Mouse (Mus musculus) brown adipose tissue, adult 24 weeks (tissue): ENCODE data around the gene Krtcap3. TPM values are rescaled to one million over a fixed set of nuclear protein-coding genes. Genes with fewer than 3 reads are reported as not detected.

Experiments
- H3K27ac ChIP-seq: fragments of 200-500 bp; replicated peaks from 2 replicates; pipeline ENCODE4 v1.5.1; 2012; ENCODE audit warnings: low read depth, mild to moderate bottlenecking, low read length
- H3K4me1 ChIP-seq: fragments of 200-500 bp; 2 replicates; pipeline ENCODE4 v1.6.1; 2012; ENCODE audit warnings: low read length, mixed read lengths; ENCODE audit not compliant: control insufficient read depth, insufficient read depth, insufficient read length
- H3K4me3 ChIP-seq: fragments of 200-500 bp; 2 replicates; pipeline ENCODE4 v1.5.1; 2012; ENCODE audit warnings: low read depth, mild to moderate bottlenecking, low read length, moderate library complexity; ENCODE audit not compliant: insufficient read depth
- polyA plus RNA-seq: library from polyadenylated mRNA; stranded (reverse); fragments of >200 nt; gene quantifications from 2 replicates; pipeline ENCODE4 v1.2.4, GENCODE M21; 2012; ENCODE audit not compliant: missing spikeins, insufficient read depth, insufficient read length

The Krtcap3 gene
- polyA plus RNA-seq, 1 experiment, result not detected

GRCm38 (mm10) chr5:31240637-31241521, 10.6 kb upstream of the Krtcap3 start, which contains the start of the genes Nrbp1 and Gm9970:
TSS of gene Nrbp1 (plus strand) at chr5:31240864.
TSS of gene Gm9970 (minus strand) at chr5:31241232.
- peaks cover 4% of the 10 kb centered on the region; the same call in 1 of the 2 replicates for H3K4me1 ChIP-seq

DNA sequence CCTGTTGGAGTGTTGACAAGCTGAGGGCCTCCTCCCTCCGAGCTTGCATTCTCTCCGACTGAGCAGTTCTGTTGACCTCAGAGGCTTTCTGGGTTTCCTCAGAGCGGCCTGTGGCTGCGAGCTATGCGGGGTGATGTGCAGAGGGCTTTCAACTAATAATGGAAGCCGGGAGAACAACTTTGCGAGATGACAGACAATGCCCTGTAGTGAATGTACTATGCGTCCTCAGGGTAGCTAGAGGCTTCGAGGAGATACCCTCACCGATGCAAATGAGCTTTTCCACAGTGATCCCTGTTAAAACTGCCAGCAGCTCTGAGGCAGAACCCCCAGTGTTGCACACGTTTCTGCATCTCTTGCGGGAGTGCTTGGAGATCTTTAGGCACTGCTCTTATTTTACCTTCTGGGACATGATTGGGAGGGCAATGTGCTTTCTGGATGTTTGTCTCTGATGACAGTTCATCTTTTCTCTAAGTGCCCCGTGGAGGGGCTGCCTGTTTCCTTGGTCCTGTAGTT, 9.9 kb upstream of the Krtcap3 start:
- Histone ChIP-seq H3K4me3 (peak overlapping the region; percentile 89), H3K27ac (peak overlapping the region; percentile 57), H3K4me1 (peaks cover 4% of the 10 kb centered on the region; the same call in 1 of the 2 replicates)

More at GRCm38 (mm10) chr5:31240637-31241521, 10.6 kb upstream of the Krtcap3 start, which contains the start of the genes Nrbp1 and Gm9970:
- Histone ChIP-seq H3K27ac (peak within 1 kb of the TSS; percentile 87), H3K4me3 (peak within 1 kb of the TSS; percentile 89)

GRCm38 (mm10) chr5:31242191-31242590, 9.3 kb upstream of the Krtcap3 start:
- peak overlapping the region; percentile 89; the same call in 1 of the 2 replicates for H3K4me3 ChIP-seq
- H3K27ac ChIP-seq, result no peak overlapping the region
- peaks cover 4% of the 10 kb centered on the region; the same call in 1 of the 2 replicates for H3K4me1 ChIP-seq

DNA sequence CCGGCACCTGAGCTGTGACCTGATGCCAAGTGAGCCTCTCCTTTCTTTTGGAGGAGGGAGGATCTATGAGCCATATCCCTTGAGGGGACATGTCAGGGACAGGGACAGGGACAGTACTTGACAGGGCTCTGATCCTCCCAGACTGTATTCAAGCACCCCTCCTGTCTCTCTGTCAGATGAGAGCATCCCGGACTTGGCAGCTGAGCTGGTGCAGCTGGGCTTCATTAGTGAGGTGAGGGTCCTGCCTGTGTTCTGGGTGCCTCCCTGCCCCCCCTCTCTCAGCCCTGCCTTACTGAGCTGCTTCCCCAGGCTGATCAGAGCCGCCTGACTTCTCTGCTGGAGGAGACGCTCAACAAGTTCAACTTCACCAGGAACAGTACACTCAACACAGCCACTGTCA, 775 bp upstream of the Krtcap3 start:
- H3K4me3 ChIP-seq, result no peak overlapping the region
- H3K27ac ChIP-seq, result no peak overlapping the region
- H3K4me1 ChIP-seq, result peaks cover 9% of the 10 kb centered on the region

- H3K4me1 ChIP-seq, result peaks cover 9% of the 10 kb centered on the region
- no peak overlapping the region for H3K4me3 ChIP-seq
Observed at GRCm38 (mm10) chr5:31252151-31252550, 660 bp downstream of the Krtcap3 start.

GRCm38 (mm10) chr5:31252795-31253545, 1.5 kb downstream of the Krtcap3 start:
- no peak overlapping the region for H3K4me3 ChIP-seq
- 0 out of 2 replicates have a peak overlapping the region, but pooled peaks have one; percentile 14 for H3K27ac ChIP-seq
- H3K4me1 ChIP-seq, result peaks cover 9% of the 10 kb centered on the region

More at GRCm38 (mm10) chr5:31252151-31252550, 660 bp downstream of the Krtcap3 start:
- H3K27ac ChIP-seq, result no peak overlapping the region

DNA sequence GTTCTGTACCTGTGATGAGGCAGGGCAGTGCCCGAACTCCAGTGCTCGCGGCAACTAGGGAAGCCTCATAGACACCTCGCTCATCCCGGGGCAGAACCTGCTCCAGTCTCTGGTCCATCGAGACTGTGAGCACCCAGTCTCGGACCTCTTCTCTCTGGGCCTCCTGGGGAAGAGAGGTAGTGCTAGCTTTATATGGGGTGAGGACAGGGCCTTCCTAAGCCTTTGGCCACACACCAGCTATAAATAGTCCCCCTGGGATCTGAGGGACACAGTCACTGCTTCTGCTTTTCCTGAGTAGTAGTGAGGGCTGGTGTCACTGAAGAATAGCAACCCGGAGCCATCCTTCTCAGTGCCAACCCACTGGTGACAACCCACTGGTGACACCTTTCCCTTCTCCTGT, 2.3 kb downstream of the Krtcap3 start:
- H3K27ac ChIP-seq, result peak overlapping the region; percentile 81
- H3K4me3 ChIP-seq, result 0 out of 2 replicates have a peak overlapping the region, but pooled peaks have one; percentile 8
- peaks cover 9% of the 10 kb centered on the region for H3K4me1 ChIP-seq

DNA sequence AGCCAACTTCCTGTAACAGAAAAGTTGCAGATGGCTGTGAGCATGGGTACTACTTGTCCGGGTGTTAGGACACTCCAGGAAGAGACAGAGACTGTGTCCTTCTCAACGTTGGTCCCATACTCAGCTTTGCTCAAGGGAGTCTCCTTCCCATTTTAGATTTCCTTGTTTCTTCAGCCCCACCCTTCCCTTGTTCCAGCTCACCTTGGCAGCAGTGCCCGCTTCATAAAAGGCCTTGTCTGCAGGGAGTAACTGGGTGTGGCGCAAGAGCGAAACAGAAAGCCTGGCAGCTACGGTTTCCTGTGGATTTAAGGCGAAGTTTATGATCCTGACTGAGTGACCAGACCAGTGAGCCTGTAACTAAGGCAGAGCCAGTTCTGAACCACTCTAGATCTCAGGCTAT, 3.0 kb downstream of the Krtcap3 start:
- H3K27ac ChIP-seq, result peak overlapping the region; percentile 81
- H3K4me3 ChIP-seq, result peak overlapping the region; percentile 8
- H3K4me1 ChIP-seq, result peaks cover 9% of the 10 kb centered on the region

GRCm38 (mm10) chr5:31254901-31255300, 3.4 kb downstream of the Krtcap3 start:
- peak overlapping the region; percentile 81 for H3K27ac ChIP-seq
- H3K4me1 ChIP-seq, result peaks cover 9% of the 10 kb centered on the region
- no peak overlapping the region for H3K4me3 ChIP-seq

GRCm38 (mm10) chr5:31255381-31255780, 3.9 kb downstream of the Krtcap3 start:
- Histone ChIP-seq H3K27ac (no peak overlapping the region), H3K4me3 (no peak overlapping the region), H3K4me1 (peaks cover 9% of the 10 kb centered on the region)

DNA sequence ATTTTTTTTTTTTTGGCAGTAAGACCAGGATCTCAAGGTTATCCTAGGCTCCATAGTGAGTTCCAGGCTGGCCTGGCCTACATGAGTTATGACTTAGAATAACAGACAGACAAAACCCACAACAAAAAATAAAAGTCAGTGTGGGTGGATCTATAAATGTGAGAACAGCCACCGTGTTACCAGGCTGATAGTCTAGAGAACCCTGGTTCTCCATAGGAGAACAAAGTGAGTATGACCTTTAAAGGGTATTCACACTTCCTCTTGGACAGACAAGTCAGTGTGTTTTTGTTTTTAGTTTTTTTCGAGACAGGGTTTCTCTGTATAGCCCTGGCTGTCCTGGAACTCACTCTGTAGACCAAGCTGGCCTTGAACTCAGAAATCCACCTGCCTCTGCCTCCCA, 4.5 kb downstream of the Krtcap3 start:
- no peak overlapping the region for H3K4me3 ChIP-seq
- peaks cover 9% of the 10 kb centered on the region for H3K4me1 ChIP-seq
- no peak overlapping the region for H3K27ac ChIP-seq

DNA sequence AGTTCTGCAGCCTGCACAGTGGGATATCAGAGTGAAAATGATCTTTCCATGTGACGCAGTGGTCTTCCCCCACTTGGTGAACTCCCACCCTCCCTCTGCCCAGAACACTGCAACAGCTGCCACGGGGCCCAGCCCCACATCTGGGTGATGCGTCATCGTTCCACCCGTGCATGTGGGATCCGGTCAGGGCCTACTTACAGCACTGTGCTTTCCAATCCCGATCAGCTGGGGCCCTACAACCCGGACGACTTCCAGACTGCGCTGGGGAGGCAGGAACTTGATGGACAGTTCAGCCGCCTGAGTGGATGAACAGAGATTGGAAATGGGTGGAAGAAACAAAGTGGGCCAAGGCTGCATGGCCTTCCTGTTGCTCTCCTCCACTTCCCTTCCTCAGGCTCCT, 6.1 kb downstream of the Krtcap3 start:
- Histone ChIP-seq H3K27ac (no peak overlapping the region), H3K4me3 (no peak overlapping the region), H3K4me1 (peaks cover 9% of the 10 kb centered on the region)

DNA sequence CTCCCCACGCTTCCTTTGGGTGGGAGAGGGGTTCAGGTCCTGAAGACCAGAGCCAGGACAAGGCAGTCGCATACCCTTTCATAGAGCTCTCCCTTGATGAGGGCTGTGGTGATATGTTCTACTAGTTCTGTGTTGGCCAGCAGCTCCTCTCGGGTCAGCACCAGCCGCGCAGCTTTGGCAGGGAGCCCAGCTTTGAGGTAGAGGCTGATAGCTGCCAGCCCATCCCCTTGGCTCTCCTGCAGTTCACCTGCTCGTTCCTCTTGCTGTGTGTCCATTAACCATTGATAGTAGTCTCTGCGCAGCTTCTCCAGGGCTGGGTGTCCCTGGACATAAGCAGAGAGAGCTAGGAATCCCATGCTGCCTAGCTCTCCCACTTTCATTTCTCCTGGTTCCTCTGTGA, 14.6 kb downstream of the Krtcap3 start:
- H3K4me1 ChIP-seq, result no peaks in the 10 kb centered on the region
- no peak overlapping the region for H3K4me3 ChIP-seq
- no peak overlapping the region for H3K27ac ChIP-seq

GRCm38 (mm10) chr5:31267686-31268085, 16.2 kb downstream of the Krtcap3 start:
- Histone ChIP-seq H3K27ac (no peak overlapping the region), H3K4me1 (no peaks in the 10 kb centered on the region), H3K4me3 (no peak overlapping the region)

DNA sequence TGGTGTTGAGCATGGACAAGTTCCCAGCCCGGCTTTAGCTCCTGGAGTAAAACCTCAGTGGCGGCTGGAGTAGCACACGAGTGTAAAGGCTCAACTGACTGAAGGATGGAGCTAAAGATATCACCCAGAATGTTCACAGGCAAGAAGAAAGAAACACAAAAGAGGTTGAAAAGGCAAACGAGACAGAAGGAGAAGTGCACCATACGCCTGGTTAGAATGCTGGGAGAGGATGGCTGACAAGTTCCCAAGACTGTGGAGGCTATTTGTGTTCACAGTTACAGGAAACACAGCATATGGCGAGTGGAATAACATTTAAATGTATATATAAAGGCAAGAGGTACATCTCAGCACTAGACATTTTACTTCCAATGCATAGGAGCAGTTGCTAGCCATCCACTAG, 21.5 kb downstream of the Krtcap3 start:
- no peak overlapping the region for H3K4me3 ChIP-seq

More for the DNA sequence above, 21.5 kb downstream of the Krtcap3 start:
- Histone ChIP-seq H3K27ac (no peak overlapping the region), H3K4me1 (no peaks in the 10 kb centered on the region)
